Mouse (Mus musculus): ENCODE measurements around the gene Mnat1.

The Mnat1 gene

DNA sequence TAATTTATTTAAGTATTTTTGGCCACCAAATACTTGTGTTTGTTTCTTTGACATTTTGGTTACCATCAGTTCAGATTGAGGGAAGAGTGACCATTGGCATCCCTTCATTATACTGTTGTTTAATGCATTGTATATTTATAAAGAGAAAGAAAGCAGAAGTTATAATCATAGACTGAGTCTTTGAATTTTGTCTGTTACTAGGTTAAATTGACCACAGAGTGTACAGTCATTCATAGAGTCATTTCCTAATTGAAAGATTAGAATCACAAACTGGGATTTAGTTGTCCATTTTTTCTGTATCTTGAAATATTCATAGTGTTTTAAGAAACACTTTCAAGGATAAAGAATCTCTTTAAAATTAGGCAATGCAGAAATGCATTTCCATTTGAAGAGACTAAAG lies 108.0 kb downstream of the Mnat1 start:
- DNase-seq (ENCODE audit: low spot score), result no peak

- DNase-seq (ENCODE audit: low spot score), result peak; percentile 10
These were observed 109.1 kb downstream of the Mnat1 start for GRCm38 (mm10) chr12:73232586-73232985.

DNA sequence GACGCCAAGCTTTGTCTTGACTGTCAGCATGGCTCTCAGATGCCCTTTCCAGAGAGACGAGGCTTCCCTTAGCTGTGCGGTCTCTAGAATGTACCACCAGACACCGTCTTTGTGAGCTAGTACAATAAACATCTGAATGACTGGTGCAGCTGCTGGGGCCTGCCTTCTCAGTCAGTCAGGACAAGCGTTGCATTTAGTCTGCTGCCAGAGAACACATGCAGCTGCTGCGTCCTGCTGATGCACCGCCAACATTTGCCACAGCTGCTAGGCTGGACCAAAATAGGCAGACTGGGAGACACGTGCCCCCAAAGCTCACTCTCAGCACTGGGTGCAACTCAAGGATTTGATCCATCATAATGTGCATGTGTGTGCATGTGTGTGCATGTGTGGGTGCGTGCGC lies 118.4 kb downstream of the Mnat1 start:
- DNase-seq (ENCODE audit: low spot score), result no peak

GRCm38 (mm10) chr12:73245687-73246086 lies 122.2 kb downstream of the Mnat1 start:
- DNase-seq (ENCODE audit: low spot score), result no peak

GRCm38 (mm10) chr12:73255006-73255405 lies 131.5 kb downstream of the Mnat1 start:
- no peak for DNase-seq (ENCODE audit: low spot score)

GRCm38 (mm10) chr12:73259269-73259668 lies 135.8 kb downstream of the Mnat1 start:
- no peak for DNase-seq (ENCODE audit: low spot score)

DNA sequence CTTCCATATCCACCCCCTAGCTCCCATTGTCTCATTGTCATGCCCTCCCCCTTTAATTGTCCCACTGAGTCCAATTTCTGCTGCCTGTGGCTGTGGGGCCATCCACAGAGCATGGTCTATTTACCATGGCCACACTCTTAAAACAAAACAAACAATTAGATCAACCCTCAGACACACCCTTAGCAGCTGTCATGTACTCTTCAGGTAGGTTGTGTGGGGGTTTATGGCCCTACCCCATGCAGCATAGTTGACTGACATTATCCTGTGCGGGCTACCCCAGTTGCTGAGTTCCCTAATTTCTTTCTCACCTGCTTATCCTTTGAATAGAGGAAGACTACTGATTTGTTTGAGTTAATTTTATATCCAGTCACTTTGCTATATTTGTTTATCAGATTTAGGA lies 136.8 kb downstream of the Mnat1 start:
- DNase-seq (ENCODE audit: low spot score), result no peak

DNA sequence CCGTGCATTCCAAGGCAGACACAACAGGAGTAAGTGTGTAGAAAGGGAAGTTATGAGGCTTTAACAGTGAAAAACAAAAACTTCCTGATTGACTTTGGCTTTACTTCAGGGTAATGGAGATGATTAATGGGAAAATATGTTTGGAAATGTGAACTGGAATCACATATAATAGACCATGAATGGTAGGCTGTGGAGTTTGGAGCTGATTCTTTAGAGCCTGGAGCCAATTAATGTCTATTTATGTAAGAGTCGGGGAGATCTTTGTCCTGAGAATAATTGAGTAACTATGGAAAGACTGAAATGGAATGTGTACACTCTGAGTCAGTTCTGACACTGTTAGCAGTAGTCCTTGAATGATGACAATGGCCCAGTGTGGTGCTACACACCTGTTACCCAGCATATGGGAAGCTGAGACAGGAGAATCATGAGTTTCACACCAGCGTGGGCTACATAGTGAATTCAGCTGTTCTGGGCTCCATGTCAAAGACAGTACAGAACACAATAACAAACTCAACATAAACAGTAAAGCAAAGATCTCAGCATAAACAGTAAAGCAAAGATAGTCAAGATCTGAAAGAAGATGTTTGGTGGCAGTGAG lies 142.0 kb downstream of the Mnat1 start:
- peak; percentile 24 for DNase-seq (ENCODE audit: low spot score)

- DNase-seq (ENCODE audit: low spot score), result no peak
These were observed 143.1 kb downstream of the Mnat1 start for GRCm38 (mm10) chr12:73266597-73266996.

DNA sequence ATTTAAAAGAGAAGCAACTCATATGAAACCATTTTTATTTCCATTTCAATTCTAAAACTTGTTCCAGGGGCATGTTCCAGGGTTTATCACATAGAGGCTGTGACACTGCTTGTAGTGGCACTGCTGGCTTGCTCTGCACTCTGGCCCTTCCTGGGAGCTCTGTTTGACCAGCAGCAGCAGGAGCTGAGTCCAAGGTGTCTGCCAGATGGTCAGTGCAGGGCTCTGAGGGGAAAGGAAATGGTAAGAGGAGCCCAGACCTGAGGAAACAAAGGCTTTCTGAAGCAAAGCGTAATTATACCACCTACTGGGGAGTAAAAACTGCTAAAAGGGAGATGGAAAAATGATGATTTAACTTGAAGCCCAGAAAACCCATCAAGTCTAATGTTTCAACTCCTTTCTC lies 145.0 kb downstream of the Mnat1 start:
- no peak for DNase-seq (ENCODE audit: low spot score)

DNA sequence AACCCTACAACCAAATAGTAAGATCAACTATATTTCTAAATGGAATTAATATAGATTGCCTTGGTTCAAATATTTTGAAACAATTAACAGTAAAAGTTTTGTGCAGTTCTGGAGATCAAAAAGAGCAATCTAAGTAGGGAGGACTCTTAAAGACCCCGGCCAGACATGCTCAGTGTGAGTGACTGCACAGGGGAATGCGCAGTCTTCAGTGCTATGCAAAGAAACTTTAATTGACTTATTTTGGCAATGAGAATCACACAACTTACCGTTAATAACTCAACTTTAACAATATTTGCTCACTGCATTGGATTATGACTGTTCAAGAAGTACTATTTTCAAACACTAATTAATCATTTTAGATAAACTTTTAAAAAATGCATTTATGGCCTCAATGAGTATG lies 146.0 kb downstream of the Mnat1 start:
- no peak for DNase-seq (ENCODE audit: low spot score)

DNA sequence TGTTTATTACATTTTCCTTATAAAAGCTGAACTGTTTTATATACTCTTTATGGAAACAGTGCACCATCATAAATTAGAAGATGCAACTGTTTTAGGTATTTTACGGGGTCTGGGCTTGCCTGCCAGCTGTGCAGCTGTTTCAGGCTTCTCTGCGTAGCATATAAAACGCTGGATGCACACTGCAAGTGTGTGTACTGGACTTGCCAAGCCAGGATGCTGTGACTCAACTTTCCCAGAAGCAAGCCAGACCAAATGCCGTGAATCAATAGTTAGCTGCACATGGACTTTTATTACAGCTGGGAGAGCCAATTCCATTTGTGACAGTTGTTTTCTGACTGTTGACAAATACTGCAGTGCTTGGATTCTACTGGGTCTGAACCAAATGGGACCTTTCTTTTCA lies 146.4 kb downstream of the Mnat1 start:
- DNase-seq (ENCODE audit: low spot score), result peak; percentile 47

DNA sequence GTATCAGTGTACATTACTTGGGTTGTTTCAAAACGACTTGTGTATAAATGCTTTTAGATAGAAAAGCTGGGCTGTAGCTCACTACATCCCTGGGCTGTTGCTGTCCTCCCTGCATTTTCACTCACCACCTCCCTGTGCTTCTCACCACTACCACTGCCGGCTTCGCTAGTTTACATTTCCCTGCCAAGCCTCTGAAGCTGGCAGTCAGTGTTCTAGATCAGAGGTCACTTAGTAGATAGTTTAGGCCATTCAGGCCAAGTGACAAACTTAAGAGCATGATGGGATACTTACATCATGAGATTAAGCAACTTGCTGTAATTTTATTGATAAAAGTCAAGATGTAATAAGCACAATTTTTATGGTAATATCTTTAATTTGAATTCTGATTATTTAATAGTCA lies 151.4 kb downstream of the Mnat1 start:
- DNase-seq (ENCODE audit: low spot score), result peak; percentile 86

- peak; percentile 93 for DNase-seq (ENCODE audit: low spot score)
These were observed 163.0 kb downstream of the Mnat1 start, which contains the start of the genes Trmt5 and Slc38a6 for GRCm38 (mm10) chr12:73286287-73287092. Trmt5 (minus strand) TSS chr12:73286710. Slc38a6 (plus strand) TSS chr12:73286779.

DNA sequence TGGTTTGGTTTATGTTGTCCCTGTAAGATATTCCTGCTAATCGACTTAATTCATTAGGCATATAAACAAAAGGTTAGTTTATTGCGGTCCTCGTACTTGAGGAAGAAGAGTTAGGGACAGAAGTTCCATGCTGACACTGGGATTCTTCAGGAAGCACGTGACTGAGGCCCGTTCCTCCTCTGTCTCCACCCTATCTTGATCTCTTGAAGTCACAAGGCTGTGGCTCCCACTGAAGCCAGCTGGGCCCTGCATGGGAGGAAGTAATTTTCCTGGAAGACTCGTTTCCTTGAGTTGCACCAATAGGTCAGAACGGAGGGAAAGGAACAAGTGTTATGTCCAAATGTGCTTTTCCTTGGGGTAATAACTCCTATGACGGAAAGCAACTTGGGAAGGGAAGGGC lies 164.1 kb downstream of the Mnat1 start:
- DNase-seq (ENCODE audit: low spot score), result peak; percentile 20

- no peak for DNase-seq (ENCODE audit: low spot score)
These were observed 165.1 kb downstream of the Mnat1 start for GRCm38 (mm10) chr12:73288626-73289025.

- DNase-seq (ENCODE audit: low spot score), result no peak
These were observed 171.4 kb downstream of the Mnat1 start for GRCm38 (mm10) chr12:73294884-73295283.

DNA sequence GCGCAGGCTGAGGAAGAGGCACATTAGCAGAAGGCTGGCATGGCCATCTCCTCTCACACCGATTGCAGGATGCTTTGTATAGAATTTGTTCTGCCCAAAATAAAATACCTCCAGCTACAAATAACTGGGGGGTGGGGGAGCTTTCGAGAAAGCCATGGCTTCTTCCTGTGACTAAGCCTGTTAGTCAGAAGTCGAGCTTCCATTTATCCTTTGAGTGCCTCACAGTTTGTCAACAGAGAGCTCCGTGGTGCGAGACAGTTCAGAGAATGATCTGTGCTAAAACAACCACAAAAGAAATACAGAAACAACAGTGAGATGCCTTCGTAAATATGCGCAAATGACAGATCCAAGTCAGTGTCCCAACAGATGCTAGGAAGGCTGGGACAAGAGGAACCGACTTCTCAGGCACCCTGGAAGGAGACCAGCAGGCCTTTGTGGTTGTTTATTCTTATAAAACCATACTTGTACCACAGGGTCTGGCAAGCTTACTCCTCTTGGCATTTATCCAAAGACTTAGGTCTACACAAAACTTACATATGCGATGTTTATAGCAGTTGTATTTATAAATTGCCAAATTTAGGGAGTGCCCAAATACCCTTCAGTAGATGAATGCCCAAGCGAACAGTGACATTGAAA lies 172.1 kb downstream of the Mnat1 start:
- peak; percentile 24 for DNase-seq (ENCODE audit: low spot score)

DNA sequence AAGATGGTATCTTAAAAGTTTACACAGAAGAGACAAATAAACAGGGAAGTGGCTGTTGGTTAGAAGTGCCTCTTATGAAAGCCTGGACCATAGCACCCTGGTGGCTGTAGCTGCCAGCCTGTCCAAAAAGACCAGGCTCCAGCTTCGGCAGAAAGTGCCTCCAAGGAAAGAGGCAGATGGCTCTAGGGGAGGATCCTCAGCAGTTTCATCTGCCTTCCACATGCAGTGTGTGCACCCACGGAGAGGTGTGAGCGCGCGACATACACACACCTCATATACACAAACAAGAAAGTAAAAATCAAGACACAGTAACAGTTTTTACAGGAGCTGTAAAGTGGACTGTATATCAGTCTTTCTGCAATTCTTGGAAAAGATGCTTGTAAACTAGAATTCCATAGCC lies 175.1 kb downstream of the Mnat1 start:
- DNase-seq (ENCODE audit: low spot score), result no peak

- no peak for DNase-seq (ENCODE audit: low spot score)
These were observed 177.0 kb downstream of the Mnat1 start for GRCm38 (mm10) chr12:73300531-73300930.

DNA sequence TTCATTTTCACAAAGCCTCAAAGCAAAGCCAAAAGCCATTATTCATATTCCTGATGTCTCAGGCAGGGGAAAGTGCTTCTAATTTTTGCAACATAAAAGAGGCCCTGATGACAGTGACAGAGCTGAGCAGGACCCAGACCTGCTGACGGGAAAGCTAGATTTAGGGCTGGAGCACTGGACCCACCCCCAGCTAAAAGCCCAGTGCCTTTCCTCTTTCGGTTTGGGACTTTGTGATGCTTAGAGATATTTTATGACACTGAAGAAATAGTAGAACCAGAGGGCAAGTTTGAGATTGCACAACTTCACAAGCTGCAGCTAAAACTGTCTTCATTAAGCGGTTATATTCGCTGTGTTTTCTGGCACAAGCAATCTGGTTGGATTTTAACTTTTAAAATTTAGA lies 181.1 kb downstream of the Mnat1 start:
- peak; percentile 93 for DNase-seq (ENCODE audit: low spot score)

GRCm38 (mm10) chr12:73307750-73308149 lies 184.2 kb downstream of the Mnat1 start:
- no peak for DNase-seq (ENCODE audit: low spot score)

GRCm38 (mm10) chr12:73308711-73309110 lies 185.2 kb downstream of the Mnat1 start:
- no peak for DNase-seq (ENCODE audit: low spot score)

Data from adipocyte (in vitro differentiated cells).